Mouse (Mus musculus) activated CD4-positive, CD25-positive, alpha-beta regulatory T cell, adult 9 weeks (primary cell): ENCODE results near the gene Stim1. TPM values are rescaled to one million over a fixed set of nuclear protein-coding genes. Genes with fewer than 3 reads are reported as not detected.

Experiments
- polyA plus RNA-seq: library from polyadenylated mRNA; unstranded; fragments of 100-300 nt; shearing (Covaris generic); gene quantifications from one replicate; pipeline ENCODE4 v1.2.1, GENCODE M21; 2017

Gene Stim1
- polyA plus RNA-seq = 92.2 TPM

GRCm38 (mm10) chr7:102267601-102268394 is at the start of gene Stim1:
Gene Stim1 (plus strand): TSS chr7:102267806.

DNA sequence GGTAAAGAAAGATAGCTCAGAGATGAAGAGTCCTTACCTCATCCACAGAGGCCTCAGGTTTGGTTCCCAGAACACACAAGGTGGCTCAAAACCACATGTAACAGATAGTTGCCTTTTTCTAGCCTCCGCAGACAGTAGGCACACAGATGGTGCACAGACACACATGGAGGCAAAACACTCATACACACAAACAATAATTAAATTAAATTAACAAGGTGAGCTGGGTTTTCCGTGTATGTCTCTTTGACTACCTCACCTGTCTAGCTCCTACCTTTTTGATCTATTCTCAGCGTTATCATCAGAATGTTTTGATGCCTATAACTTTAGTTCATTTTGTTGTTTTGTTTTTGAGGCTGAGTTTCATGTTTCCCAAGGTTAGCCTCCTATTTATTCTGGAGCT is 11.7 kb upstream of the Stim1 start, which contains the start of gene Rhog:
TSS of gene Rhog (minus strand) at position 101 of the 400 bp plus-strand sequence.

GRCm38 (mm10) chr7:102441657-102442391 is 174.2 kb downstream of the Stim1 start, which contains the start of gene Rrm1:
Gene Rrm1 (plus strand): TSS chr7:102441695.

GRCm38 (mm10) chr7:102481579-102481978 is 214.0 kb downstream of the Stim1 start, which contains the start of gene Olfr543:
Gene Olfr543 (minus strand): TSS chr7:102481679.

Other genes with a start within 250 kb of the Stim1 start
- 8.1 TPM for gene Il18bp, start 249.1 kb upstream of the Stim1 start, polyA plus RNA-seq
- gene Rnf121, start 202.3 kb upstream of the Stim1 start, polyA plus RNA-seq = 25.2 TPM
- 28.5 TPM for gene Xndc1, start 202.3 kb upstream of the Stim1 start, polyA plus RNA-seq
- 1.3 TPM for gene Xntrpc, start 202.1 kb upstream of the Stim1 start, polyA plus RNA-seq
- not detected for gene Trpc2, start 184.7 kb upstream of the Stim1 start, polyA plus RNA-seq
- gene Art1, start 166.1 kb upstream of the Stim1 start, polyA plus RNA-seq = not detected
- gene Art5, start 158.3 kb upstream of the Stim1 start, polyA plus RNA-seq = 0.77 TPM
- not detected for gene Chrna10, start 151.0 kb upstream of the Stim1 start, polyA plus RNA-seq
- 27.0 TPM for gene Nup98, start 57.6 kb upstream of the Stim1 start, polyA plus RNA-seq
- gene Pgap2, start 57.6 kb upstream of the Stim1 start, polyA plus RNA-seq = 48.2 TPM
- 332 TPM for gene Rhog, start 11.8 kb upstream of the Stim1 start, polyA plus RNA-seq
- 54.6 TPM for gene Rrm1, start 173.9 kb downstream of the Stim1 start, polyA plus RNA-seq
- not detected for gene Olfr543, start 213.9 kb downstream of the Stim1 start, polyA plus RNA-seq
- gene Olfr544, start 220.5 kb downstream of the Stim1 start, polyA plus RNA-seq = not detected
- gene Olfr545, start 231.8 kb downstream of the Stim1 start, polyA plus RNA-seq = 0.09 TPM